Mouse (Mus musculus): ENCODE measurements around the gene Rps6ka5. TPM values are rescaled to one million over a fixed set of nuclear protein-coding genes. Genes with fewer than 3 reads are reported as not detected.
A peak's percentile ranks its signal among the peaks of the same experiment; 100 is the strongest.

Gene Rps6ka5
- polyA plus RNA-seq, 1 experiment from 2014 or later = 5.5 TPM

GRCm38 (mm10) chr12:100520077-100520793 lies 206.5 kb downstream of the Rps6ka5 start:
- H3K27ac ChIP-seq (ENCODE audit: low read depth, low read length) = peak overlapping the region; percentile 42; the same call in 1 of the 2 replicates
- peak overlapping the region; percentile 84 for H3K4me2 ChIP-seq (replicated peaks; ENCODE audit: low read depth, low read length)
- H3K36me3 ChIP-seq (ENCODE audit: control insufficient read depth, insufficient read depth, low read length) = no peaks in the 10 kb centered on the region; the same call in 1 of the 2 replicates
- H3K4me1 ChIP-seq (ENCODE audit: control insufficient read depth, insufficient read depth, low read length) = peaks cover 8% of the 10 kb centered on the region; the same call in 1 of the 2 replicates
- no peaks in the 10 kb centered on the region for H3K27me3 ChIP-seq (ENCODE audit: control insufficient read depth, insufficient read depth, low read length)
- peak overlapping the region; percentile 94 for H3K9ac ChIP-seq (ENCODE audit: low read depth, low read length)
- 1% methylated on average over 45 of the region's 76 CpGs for WGBS
- H3K9me3 ChIP-seq (ENCODE audit: control insufficient read depth, low read length) = no peaks in the 10 kb centered on the region
- ATAC-seq (ENCODE audit: low FRiP score, low TSS enrichment) = peak; percentile 74
- H3K4me3 ChIP-seq (ENCODE audit: low read length) = peak overlapping the region; percentile 74

- Histone ChIP-seq H3K9me3 (ENCODE audit: control insufficient read depth, low read length) (no peaks in the 10 kb centered on the region), H3K4me2 (replicated peaks; ENCODE audit: low read depth, low read length) (peak overlapping the region; percentile 84), H3K4me3 (ENCODE audit: low read length) (peak overlapping the region; percentile 74), H3K27ac (ENCODE audit: low read depth, low read length) (no peak overlapping the region), H3K27me3 (ENCODE audit: control insufficient read depth, insufficient read depth, low read length) (no peaks in the 10 kb centered on the region), H3K9ac (ENCODE audit: low read depth, low read length) (peak overlapping the region; percentile 94), H3K4me1 (ENCODE audit: control insufficient read depth, insufficient read depth, low read length) (peaks cover 8% of the 10 kb centered on the region; the same call in 1 of the 2 replicates), H3K36me3 (ENCODE audit: control insufficient read depth, insufficient read depth, low read length) (no peaks in the 10 kb centered on the region; the same call in 1 of the 2 replicates)
- 42% methylated on average over 7 of the region's 7 CpGs for WGBS
- no peak for ATAC-seq (ENCODE audit: low FRiP score, low TSS enrichment)
These were observed 207.1 kb downstream of the Rps6ka5 start for GRCm38 (mm10) chr12:100519684-100520076.

GRCm38 (mm10) chr12:100517371-100517770 lies 209.4 kb downstream of the Rps6ka5 start:
- H3K4me2 ChIP-seq (replicated peaks; ENCODE audit: low read depth, low read length) = no peak overlapping the region
- H3K27me3 ChIP-seq (ENCODE audit: control insufficient read depth, insufficient read depth, low read length) = no peaks in the 10 kb centered on the region
- H3K27ac ChIP-seq (ENCODE audit: low read depth, low read length) = no peak overlapping the region
- peaks cover 8% of the 10 kb centered on the region; the same call in 1 of the 2 replicates for H3K4me1 ChIP-seq (ENCODE audit: control insufficient read depth, insufficient read depth, low read length)
- WGBS = 89% methylated on average over 9 of the region's 9 CpGs
- no peak for ATAC-seq (ENCODE audit: low FRiP score, low TSS enrichment)
- H3K36me3 ChIP-seq (ENCODE audit: control insufficient read depth, insufficient read depth, low read length) = no peaks in the 10 kb centered on the region; the same call in 1 of the 2 replicates
- H3K9me3 ChIP-seq (ENCODE audit: control insufficient read depth, low read length) = no peaks in the 10 kb centered on the region
- no peak overlapping the region for H3K9ac ChIP-seq (ENCODE audit: low read depth, low read length)
- H3K4me3 ChIP-seq (ENCODE audit: low read length) = no peak overlapping the region

- peaks cover 8% of the 10 kb centered on the region; the same call in 1 of the 2 replicates for H3K4me1 ChIP-seq (ENCODE audit: control insufficient read depth, insufficient read depth, low read length)
- no peaks in the 10 kb centered on the region for H3K27me3 ChIP-seq (ENCODE audit: control insufficient read depth, insufficient read depth, low read length)
- no peak overlapping the region for H3K9ac ChIP-seq (ENCODE audit: low read depth, low read length)
- peaks cover 3% of the 10 kb centered on the region; the same call in 1 of the 2 replicates for H3K36me3 ChIP-seq (ENCODE audit: control insufficient read depth, insufficient read depth, low read length)
- no peak overlapping the region for H3K4me3 ChIP-seq (ENCODE audit: low read length)
- 96% methylated on average over 1 of the region's 1 CpGs for WGBS
- no peak for ATAC-seq (ENCODE audit: low FRiP score, low TSS enrichment)
- no peak overlapping the region for H3K27ac ChIP-seq (ENCODE audit: low read depth, low read length)
- H3K9me3 ChIP-seq (ENCODE audit: control insufficient read depth, low read length) = no peaks in the 10 kb centered on the region
- no peak overlapping the region for H3K4me2 ChIP-seq (replicated peaks; ENCODE audit: low read depth, low read length)
These were observed 210.5 kb downstream of the Rps6ka5 start for GRCm38 (mm10) chr12:100516161-100516838.

- Histone ChIP-seq H3K36me3 (ENCODE audit: control insufficient read depth, insufficient read depth, low read length) (peaks cover 3% of the 10 kb centered on the region; the same call in 1 of the 2 replicates), H3K9me3 (ENCODE audit: control insufficient read depth, low read length) (no peaks in the 10 kb centered on the region), H3K4me2 (replicated peaks; ENCODE audit: low read depth, low read length) (no peak overlapping the region), H3K27me3 (ENCODE audit: control insufficient read depth, insufficient read depth, low read length) (no peaks in the 10 kb centered on the region), H3K9ac (ENCODE audit: low read depth, low read length) (no peak overlapping the region), H3K4me1 (ENCODE audit: control insufficient read depth, insufficient read depth, low read length) (peaks cover 8% of the 10 kb centered on the region; the same call in 1 of the 2 replicates), H3K27ac (ENCODE audit: low read depth, low read length) (no peak overlapping the region), H3K4me3 (ENCODE audit: low read length) (no peak overlapping the region)
- WGBS = 78% methylated on average over 4 of the region's 4 CpGs
- no peak for ATAC-seq (ENCODE audit: low FRiP score, low TSS enrichment)
These were observed 211.3 kb downstream of the Rps6ka5 start for GRCm38 (mm10) chr12:100515493-100515892.

- 73% methylated on average over 1 of the region's 1 CpGs for WGBS
- Histone ChIP-seq H3K27me3 (ENCODE audit: control insufficient read depth, insufficient read depth, low read length) (no peaks in the 10 kb centered on the region), H3K9me3 (ENCODE audit: control insufficient read depth, low read length) (no peaks in the 10 kb centered on the region), H3K9ac (ENCODE audit: low read depth, low read length) (no peak overlapping the region), H3K27ac (ENCODE audit: low read depth, low read length) (no peak overlapping the region), H3K4me3 (ENCODE audit: low read length) (no peak overlapping the region), H3K36me3 (ENCODE audit: control insufficient read depth, insufficient read depth, low read length) (peaks cover 3% of the 10 kb centered on the region; the same call in 1 of the 2 replicates), H3K4me2 (replicated peaks; ENCODE audit: low read depth, low read length) (no peak overlapping the region), H3K4me1 (ENCODE audit: control insufficient read depth, insufficient read depth, low read length) (peaks cover 8% of the 10 kb centered on the region; the same call in 1 of the 2 replicates)
- no peak for ATAC-seq (ENCODE audit: low FRiP score, low TSS enrichment)
These were observed 212.2 kb downstream of the Rps6ka5 start for GRCm38 (mm10) chr12:100514611-100515010.

- no peak for ATAC-seq (ENCODE audit: low FRiP score, low TSS enrichment)
- Histone ChIP-seq H3K9me3 (ENCODE audit: control insufficient read depth, low read length) (no peaks in the 10 kb centered on the region), H3K9ac (ENCODE audit: low read depth, low read length) (no peak overlapping the region), H3K4me3 (ENCODE audit: low read length) (no peak overlapping the region), H3K27ac (ENCODE audit: low read depth, low read length) (no peak overlapping the region), H3K36me3 (ENCODE audit: control insufficient read depth, insufficient read depth, low read length) (peaks cover 3% of the 10 kb centered on the region; the same call in 1 of the 2 replicates), H3K4me2 (replicated peaks; ENCODE audit: low read depth, low read length) (no peak overlapping the region), H3K4me1 (ENCODE audit: control insufficient read depth, insufficient read depth, low read length) (no peaks in the 10 kb centered on the region), H3K27me3 (ENCODE audit: control insufficient read depth, insufficient read depth, low read length) (no peaks in the 10 kb centered on the region)
- whole genome bisulfite sequencing = 94% methylated on average over 5 of the region's 5 CpGs
These were observed 213.7 kb downstream of the Rps6ka5 start for GRCm38 (mm10) chr12:100513131-100513530.

GRCm38 (mm10) chr12:100512641-100513040 lies 214.1 kb downstream of the Rps6ka5 start:
- Histone ChIP-seq H3K4me3 (ENCODE audit: low read length) (no peak overlapping the region), H3K9ac (ENCODE audit: low read depth, low read length) (no peak overlapping the region), H3K4me2 (replicated peaks; ENCODE audit: low read depth, low read length) (no peak overlapping the region), H3K36me3 (ENCODE audit: control insufficient read depth, insufficient read depth, low read length) (peaks cover 3% of the 10 kb centered on the region; the same call in 1 of the 2 replicates), H3K4me1 (ENCODE audit: control insufficient read depth, insufficient read depth, low read length) (no peaks in the 10 kb centered on the region), H3K27me3 (ENCODE audit: control insufficient read depth, insufficient read depth, low read length) (no peaks in the 10 kb centered on the region), H3K9me3 (ENCODE audit: control insufficient read depth, low read length) (no peaks in the 10 kb centered on the region), H3K27ac (ENCODE audit: low read depth, low read length) (no peak overlapping the region)
- no peak for ATAC-seq (ENCODE audit: low FRiP score, low TSS enrichment)
- 74% methylated on average over 9 of the region's 9 CpGs for WGBS
